ENCODE assay signal across 14 mouse cellular contexts in the genomic region with DNA sequence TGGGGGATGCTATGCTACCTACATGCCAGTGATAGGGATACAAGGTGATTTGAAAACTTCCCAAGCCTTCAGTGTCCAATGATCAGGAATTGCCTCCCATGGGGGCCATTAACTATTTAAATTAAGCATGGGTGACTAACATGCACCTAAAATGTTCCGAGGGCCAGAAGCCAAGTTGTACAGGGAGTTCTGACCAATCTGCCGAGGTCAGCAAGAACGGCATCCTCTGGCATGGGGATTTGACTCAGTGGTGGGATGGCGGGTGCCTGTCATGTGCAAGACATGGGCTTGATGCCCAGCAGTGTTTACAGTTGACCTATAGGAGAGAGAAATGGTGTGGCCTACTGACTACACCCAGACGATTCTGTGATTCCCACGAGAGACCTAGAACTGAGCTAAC.
"Had no signal": no experiment of that assay in that cellular context is flagged by ENCODE, and none has a peak within 500 bp of the region (broad histone marks: within the 10 kb centered on the region; RNA-seq: fewer than 3 reads in every experiment).

No protein-coding gene starts in this region.

- DNase-seq: lung, adult 18-20 months; lung, embryonic 14.5 days; lung, postnatal 10 days; lung, postnatal 4 days; midbrain, embryonic 14.5 days; right cerebral cortex, postnatal 14 days; thymus, adult 18-20 months; thymus, postnatal 14 days; thymus, postnatal 36 days had no signal

- H3K27ac ChIP-seq: midbrain, embryonic 10.5 days; midbrain, embryonic 12.5 days; neural tube, embryonic 13.5 days; neural tube, embryonic 15.5 days had no signal

- H3K4me3 ChIP-seq: midbrain, embryonic 10.5 days; midbrain, embryonic 12.5 days; myocyte; neural tube, embryonic 13.5 days; neural tube, embryonic 15.5 days had no signal
